Mouse (Mus musculus) liver, embryonic 13.5 days (tissue): ENCODE measurements around the gene Eif5. TPM values are rescaled to one million over a fixed set of nuclear protein-coding genes. Genes with fewer than 3 reads are reported as not detected.

Experiments
- ATAC-seq: fragments of 200-750 bp; cut with Nextera tagmentation; 2 replicates; pipeline ENCODE4 v1.8.0; 2017; ENCODE audit warnings: low read depth, mild to moderate bottlenecking, moderate number of reproducible peaks, moderate library complexity
- DNase-seq: peaks from one replicate; pipeline ENCODE4 v3.0.0; 2022
- H3K27ac ChIP-seq: fragments of 300-500 bp; sonication (generic); 2 replicates; pipeline ENCODE4 v1.5.1; 2015; ENCODE audit warnings: moderate library complexity, mild to moderate bottlenecking, inconsistent platforms
- H3K27me3 ChIP-seq: fragments of 300-500 bp; sonication (generic); 2 replicates; pipeline ENCODE4 v1.6.1; 2015; ENCODE audit warnings: mild to moderate bottlenecking, inconsistent platforms
- H3K36me3 ChIP-seq: fragments of 300-500 bp; sonication (generic); 2 replicates; pipeline ENCODE4 v1.6.1; 2015; ENCODE audit warnings: mild to moderate bottlenecking, inconsistent platforms
- H3K4me1 ChIP-seq: fragments of 300-500 bp; sonication (generic); replicated peaks from 2 replicates; pipeline ENCODE4 v1.6.1; 2015; ENCODE audit warnings: inconsistent platforms
- H3K4me2 ChIP-seq: fragments of 300-500 bp; sonication (generic); 2 replicates; pipeline ENCODE4 v1.6.1; 2015; ENCODE audit warnings: inconsistent platforms, mild to moderate bottlenecking, moderate library complexity
- H3K4me3 ChIP-seq: fragments of 300-500 bp; sonication (generic); replicated peaks from 2 replicates; pipeline ENCODE4 v1.5.1; 2015; ENCODE audit warnings: mild to moderate bottlenecking, inconsistent platforms
- H3K9ac ChIP-seq: fragments of 300-500 bp; sonication (generic); 2 replicates; pipeline ENCODE4 v1.6.1; 2015; ENCODE audit warnings: mild to moderate bottlenecking, inconsistent platforms
- H3K9me3 ChIP-seq: fragments of 300-500 bp; sonication (generic); replicated peaks from 2 replicates; pipeline ENCODE4 v1.6.1; 2016; ENCODE audit warnings: inconsistent platforms
- WGBS: fragments of 180-500 bp; shearing (Covaris S2); methylation state at CpG from one replicate; pipeline ENCODE4 v1.1.7; 2015; ENCODE audit not compliant: insufficient replicate concordance; 5-methylcytosine and 5-hydroxymethylcytosine counted together
- polyA plus RNA-seq: library from polyadenylated mRNA; unstranded; fragments of >200 nt; fragmentation: Nextera tagmentation; extraction: Ambion mirVana; gene quantifications from 2 replicates; pipeline ENCODE4 v1.2.1, GENCODE M21; 2015

Gene Eif5
- polyA plus RNA-seq, 1 experiment from 2014 or later: 677 TPM

- H3K4me1 ChIP-seq: peaks cover 54% of the 10 kb centered on the region
- H3K27ac ChIP-seq: no peak overlapping the region
- no peak for DNase-seq
- ATAC-seq: no peak
- H3K4me2 ChIP-seq: no peak overlapping the region
- WGBS: 52% methylated on average over 14 of the region's 14 CpGs
- peaks cover 48% of the 10 kb centered on the region for H3K36me3 ChIP-seq
- no peaks in the 10 kb centered on the region for H3K9me3 ChIP-seq
- no peaks in the 10 kb centered on the region for H3K27me3 ChIP-seq
- no peak overlapping the region for H3K9ac ChIP-seq
- H3K4me3 ChIP-seq: no peak overlapping the region
Observed at GRCm38 (mm10) chr12:111592407-111593021, 54.7 kb downstream of the Eif5 start.

- Histone ChIP-seq H3K27ac (no peak overlapping the region), H3K9me3 (no peaks in the 10 kb centered on the region), H3K9ac (no peak overlapping the region), H3K4me1 (peaks cover 46% of the 10 kb centered on the region), H3K4me3 (no peak overlapping the region), H3K27me3 (no peaks in the 10 kb centered on the region), H3K36me3 (peaks cover 60% of the 10 kb centered on the region), H3K4me2 (no peak overlapping the region)
- no peak for DNase-seq
- ATAC-seq: 0 out of 2 replicates have a peak, but pooled peaks have one; percentile 54
- 54% methylated on average over 2 of the region's 2 CpGs for WGBS
Observed at GRCm38 (mm10) chr12:111593775-111594174, 56.0 kb downstream of the Eif5 start.

Other genes with a start within 250 kb of the Eif5 start
- gene Cdc42bpb, start 160.3 kb upstream of the Eif5 start, polyA plus RNA-seq: 5.9 and 6.7 TPM in 2 replicates
- not detected in 2 replicates for gene Lbhd2, start 131.2 kb upstream of the Eif5 start, polyA plus RNA-seq
- gene Exoc3l4, start 121.0 kb upstream of the Eif5 start, polyA plus RNA-seq: 15.5 and 18.6 TPM in 2 replicates
- 92.1 and 96.6 TPM in 2 replicates for gene Tnfaip2, start 95.5 kb upstream of the Eif5 start, polyA plus RNA-seq
- gene Gm266, start 52.2 kb upstream of the Eif5 start, polyA plus RNA-seq: 0.76 and 1.0 TPM in 2 replicates
- gene Mark3, start 36.5 kb downstream of the Eif5 start, polyA plus RNA-seq: 13.9 and 14.6 TPM in 2 replicates
- 42.2 and 45.1 TPM in 2 replicates for gene Ckb, start 134.3 kb downstream of the Eif5 start, polyA plus RNA-seq
- 13.2 and 14.7 TPM in 2 replicates for gene Trmt61a, start 140.1 kb downstream of the Eif5 start, polyA plus RNA-seq
- 22.4 and 23.1 TPM in 2 replicates for gene Bag5, start 175.2 kb downstream of the Eif5 start, polyA plus RNA-seq
- 28.8 and 30.6 TPM in 2 replicates for gene Apopt1, start 175.2 kb downstream of the Eif5 start, polyA plus RNA-seq
- gene Klc1, start 220.8 kb downstream of the Eif5 start, polyA plus RNA-seq: 22.5 and 24.0 TPM in 2 replicates